Mouse (Mus musculus) liver, adult (tissue): ENCODE measurements around the gene Fras1.

Experiments used
- GATA4 ChIP-seq: IDR thresholded peaks from 2 replicates; pipeline ENCODE4 v1.6.1; 2014; ENCODE audit warnings: mild to moderate bottlenecking, low read length; ENCODE audit not compliant: insufficient replicate concordance

The Fras1 gene

DNA sequence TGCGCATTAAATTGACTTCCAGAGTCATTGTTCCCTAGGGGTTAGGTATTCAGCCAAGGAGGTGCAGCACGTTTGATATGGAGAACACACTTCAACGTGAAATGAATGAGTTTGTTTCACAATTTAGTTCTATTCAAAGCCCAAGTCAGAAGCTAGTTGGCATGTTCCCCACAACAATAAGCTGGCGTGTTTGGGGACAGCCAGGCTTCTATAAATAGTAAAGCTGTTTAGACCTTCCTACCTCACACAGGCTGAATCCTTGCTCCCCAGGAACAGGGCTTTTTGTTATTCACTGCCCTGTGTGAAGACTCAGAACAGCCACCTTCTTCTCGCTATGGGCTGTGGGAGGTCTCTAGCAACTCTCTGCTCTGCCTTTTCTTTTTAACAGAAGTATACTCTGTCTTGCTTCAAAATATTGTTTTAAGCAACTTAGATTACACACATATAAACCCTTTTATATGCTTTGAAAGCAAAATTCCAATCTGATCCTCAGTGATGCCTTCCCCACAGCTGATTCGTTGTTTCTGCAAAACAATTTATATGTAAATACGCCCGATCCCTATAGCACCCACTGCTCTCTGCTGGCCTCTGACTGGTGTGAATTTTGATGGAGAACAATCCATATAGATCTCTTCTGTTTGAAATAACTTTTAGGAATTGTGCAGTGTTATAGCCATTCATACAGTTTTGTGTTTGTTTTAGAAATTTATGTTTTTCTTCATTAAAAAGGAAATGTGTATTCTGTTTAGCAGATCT lies 184.5 kb downstream of the Fras1 start:
- no peak for TF ChIP-seq GATA4

DNA sequence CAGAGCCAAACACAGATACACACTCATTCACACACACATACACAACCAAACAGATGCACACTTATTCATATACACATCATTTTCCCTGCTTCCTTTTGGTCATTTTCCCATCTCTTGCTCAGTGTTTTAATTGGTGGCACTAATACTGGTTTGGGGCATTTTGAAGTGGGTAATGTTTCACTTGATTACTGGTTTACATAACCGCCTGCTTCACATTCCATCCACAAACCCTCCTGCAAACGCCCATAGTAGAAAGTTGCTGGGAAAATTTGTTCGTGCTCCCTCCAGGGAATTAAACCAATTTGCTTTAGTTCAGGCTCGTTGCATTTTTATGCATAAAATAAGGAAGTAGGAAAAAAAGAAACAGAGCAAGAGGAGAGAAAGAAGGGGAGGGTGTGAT lies 200.8 kb downstream of the Fras1 start:
- TF ChIP-seq GATA4 = no peak

DNA sequence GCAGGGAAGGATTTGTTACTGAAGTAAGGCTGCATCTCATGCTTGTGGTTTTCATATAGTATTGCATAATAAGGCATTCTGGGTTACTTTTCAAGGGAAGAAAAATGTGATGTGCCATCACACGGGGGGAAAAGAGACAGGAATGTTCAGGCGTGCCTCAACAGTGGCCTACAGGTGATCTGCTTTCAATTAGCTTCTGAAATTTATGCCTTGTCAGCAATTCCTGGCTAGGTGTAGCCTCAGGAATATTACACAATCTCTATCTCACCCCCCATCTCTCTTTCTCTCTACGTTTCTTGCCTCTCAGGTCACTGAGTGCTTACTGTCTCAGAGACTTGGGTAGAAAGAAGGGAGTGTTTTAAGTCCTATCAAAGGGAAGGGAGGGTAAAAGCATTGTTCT lies 204.9 kb downstream of the Fras1 start:
- no peak for TF ChIP-seq GATA4

DNA sequence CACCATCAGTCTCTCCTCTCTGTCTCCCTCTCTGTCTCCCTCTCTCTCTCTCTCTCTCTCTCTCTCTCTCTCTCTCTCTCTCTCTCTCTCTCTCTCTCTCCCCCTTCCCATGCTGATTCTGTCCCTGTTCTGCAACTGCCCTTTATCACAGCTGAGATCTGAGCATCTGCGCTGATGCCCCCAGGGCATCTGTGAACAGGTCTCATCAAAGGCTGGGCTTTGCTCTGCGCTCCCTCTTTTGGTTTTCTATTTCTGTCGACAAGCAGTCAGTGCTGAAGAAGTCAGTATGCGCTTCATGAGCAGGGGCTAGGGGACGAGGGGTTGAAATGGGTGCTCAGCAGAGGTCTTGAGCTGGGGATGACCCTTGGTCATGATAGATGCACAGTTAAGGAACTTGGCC lies 206.2 kb downstream of the Fras1 start:
- TF ChIP-seq GATA4 = no peak

DNA sequence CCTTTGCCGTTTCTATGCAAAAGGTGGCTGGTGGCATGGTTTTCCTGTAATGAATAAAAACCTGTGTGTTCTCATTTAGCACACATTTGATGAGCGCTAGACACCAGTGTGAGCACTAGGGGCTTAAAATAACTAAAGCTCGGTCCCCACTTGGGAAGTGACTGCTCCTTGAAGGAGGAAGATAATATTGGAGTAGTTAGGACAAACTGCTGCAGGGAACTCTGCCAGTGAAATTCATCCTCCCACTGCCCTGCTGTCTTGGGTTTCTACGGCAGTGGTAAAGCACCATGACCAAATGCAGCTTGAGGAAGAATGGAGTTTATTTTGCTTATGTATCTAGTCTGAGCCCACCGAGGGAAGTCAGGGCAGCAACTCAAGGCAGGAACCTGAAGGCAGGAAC lies 211.0 kb downstream of the Fras1 start:
- no peak for TF ChIP-seq GATA4

DNA sequence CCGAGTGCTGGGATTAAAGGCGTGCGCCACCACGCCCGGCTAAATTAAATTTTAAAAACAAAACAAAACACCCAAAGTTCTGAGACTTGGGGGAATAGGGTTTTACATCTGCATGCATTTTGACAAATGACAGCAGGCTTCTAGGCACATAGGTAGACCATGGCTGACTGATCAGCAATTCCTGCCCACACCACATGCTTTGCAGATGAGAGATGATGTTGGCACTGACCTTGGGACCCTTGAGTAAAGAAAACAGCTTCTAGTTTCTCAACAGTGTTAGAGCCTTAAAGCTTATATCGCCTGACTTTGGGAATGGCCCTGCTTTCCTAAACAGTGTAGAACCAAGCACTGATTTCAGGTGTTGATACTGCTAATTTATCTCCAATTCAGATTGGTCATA lies 216.9 kb downstream of the Fras1 start:
- no peak for TF ChIP-seq GATA4

DNA sequence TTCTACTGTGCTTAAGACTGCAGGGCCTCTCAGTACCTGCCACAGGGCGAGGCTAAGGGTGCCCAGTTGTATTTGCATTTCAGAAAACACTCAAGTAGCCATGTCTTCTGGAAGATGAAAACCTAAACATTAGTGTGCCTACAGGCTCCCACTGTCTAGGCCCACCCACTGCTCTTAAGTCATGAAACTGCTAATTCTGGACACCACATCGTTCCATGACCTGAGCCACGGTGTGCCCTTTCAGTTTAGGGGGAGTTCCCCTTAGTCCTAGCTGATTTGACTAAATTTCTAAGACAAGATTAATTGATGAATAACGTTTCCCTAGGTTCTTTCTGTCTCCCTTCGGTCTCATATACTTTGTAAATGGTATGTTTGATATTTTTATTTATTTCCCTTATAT lies 222.0 kb downstream of the Fras1 start:
- no peak for TF ChIP-seq GATA4

DNA sequence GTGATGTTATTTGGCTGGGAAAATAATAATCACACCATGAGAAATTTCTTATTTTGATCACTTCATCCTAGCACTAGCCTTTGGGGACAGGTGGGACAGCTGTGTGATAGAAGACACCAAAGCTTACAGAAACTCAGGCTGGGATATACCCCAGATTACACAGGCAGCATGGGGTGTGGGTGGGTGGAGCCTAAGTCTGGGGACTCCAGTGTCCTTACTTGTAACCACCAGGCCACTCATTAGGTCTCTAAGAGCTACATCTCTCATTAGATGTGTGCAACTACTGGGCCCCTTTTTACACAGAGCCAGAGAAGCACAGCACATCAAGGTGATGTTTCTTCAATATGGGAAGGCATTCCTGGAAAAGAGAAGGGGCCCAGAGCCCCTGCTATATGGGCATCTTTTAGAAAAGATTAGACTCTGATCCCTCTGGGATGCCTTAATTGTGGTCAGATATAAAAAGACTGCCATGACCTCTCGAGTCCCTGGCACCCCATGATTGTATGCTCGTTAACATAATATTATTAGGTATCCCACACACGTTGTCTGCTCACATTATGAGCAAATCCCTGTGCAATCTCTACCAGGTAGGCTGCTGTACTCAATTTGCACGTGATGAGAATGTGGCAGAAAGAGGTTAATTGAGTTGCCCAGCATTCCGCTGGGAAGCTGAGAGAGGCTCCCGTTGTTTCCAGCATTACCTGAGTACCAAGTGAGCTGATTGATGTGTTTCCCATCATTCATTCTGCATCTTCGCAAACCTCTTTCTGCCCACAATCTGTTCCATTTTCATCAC lies 230.4 kb downstream of the Fras1 start:
- no peak for TF ChIP-seq GATA4

DNA sequence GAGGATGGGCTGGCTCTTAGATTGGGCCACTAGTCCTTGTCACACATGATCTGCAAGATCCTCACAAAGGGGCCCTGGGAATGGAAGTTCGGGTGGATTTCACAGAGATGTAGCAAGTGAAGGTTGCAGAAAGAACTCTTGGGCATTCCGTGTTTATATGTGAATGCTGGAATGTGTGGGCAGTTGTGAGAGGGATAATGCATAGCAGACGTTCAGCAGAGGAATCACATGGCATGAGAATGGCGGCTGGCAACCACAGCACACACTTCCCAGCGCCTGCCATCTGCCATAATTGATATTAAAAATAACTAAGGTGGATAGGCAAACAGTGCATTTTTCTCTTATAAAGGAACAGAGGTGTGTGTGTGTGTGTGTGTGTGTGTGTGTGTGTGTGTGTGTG lies 234.3 kb downstream of the Fras1 start:
- TF ChIP-seq GATA4 = no peak

DNA sequence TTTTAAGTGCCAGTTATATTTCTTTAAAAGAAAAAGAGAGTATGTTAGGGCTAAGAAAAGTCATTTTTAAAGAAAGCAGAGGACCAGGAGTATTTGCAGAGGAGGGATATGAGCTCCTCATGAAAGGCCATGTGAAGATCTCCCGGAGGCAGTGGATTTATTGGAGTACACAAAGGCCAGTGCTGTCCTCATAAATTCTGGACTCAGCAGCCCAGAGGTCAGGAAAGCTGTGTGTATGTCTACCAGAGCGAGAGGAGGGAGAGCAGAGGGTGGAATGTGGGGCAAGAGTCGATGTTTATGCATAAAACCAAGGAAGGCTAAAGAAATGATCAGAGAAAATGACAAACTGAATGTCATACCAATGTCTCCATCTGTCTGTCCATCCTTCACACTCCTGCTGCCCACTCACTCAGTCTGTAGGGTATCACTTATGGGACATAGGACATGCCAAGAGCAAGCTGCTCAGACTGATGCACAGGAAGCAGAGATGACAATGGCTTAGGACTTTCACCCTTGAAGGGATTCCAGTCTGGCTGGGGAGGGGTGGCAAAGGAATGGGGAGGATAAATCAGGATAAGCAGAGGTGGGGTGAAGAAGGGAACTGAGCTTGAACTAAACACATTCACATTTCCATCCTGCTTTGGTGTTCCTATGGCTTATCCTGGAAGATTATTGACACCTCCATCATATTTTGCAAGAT lies 235.0 kb downstream of the Fras1 start:
- TF ChIP-seq GATA4 = no peak

DNA sequence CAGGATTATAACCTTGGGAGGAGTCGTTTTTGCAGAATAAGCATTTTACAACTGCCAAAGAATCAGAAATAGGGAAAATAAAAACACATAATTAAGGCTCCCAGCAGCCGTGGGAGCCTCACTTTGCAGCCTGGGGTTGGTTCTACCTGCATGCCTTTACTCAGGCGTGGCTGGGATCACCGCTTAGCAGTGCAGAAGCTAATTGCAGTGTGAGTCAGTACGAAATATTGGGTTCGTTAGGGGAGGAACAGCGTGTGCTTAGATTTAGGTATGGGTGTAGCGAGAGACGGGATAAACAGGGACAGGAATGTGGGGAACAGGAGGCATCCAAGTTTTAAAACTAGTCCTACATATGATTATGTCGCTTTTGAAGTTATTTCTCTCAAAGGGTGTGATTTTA lies 238.3 kb downstream of the Fras1 start:
- TF ChIP-seq GATA4 = no peak

DNA sequence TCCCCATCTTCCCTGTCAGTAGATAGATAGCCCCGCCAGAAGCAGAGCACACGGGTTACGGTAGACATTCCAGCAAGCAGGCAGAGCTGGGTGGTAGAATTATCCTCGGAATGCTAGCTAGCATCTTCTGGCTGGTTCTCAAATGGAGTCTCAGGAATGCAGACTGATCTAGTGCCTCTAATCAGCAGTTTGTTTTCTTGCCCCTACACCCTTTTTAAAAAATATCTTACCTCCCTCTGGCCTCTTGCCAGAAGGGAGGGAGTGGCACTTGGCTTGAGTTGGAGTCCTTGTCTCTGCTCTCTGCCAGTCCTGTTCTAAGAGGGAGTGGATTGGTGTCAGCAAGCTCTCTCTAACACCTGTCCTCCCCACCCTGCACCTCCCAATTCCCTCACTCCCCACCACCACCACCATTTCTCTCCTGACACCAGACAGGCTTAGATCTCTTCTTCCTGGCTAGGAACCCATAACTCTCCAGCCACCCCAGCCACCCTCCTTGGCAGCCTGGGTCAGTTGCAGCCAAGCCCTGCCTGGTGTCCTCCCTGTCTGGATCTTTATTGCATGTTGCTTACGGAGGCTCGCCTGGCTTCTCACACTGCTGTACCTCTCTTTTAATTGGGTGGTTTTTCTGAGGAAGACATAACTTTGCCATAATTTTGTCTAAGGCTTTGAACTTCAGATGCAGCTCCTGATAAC lies 243.3 kb downstream of the Fras1 start:
- no peak for TF ChIP-seq GATA4

DNA sequence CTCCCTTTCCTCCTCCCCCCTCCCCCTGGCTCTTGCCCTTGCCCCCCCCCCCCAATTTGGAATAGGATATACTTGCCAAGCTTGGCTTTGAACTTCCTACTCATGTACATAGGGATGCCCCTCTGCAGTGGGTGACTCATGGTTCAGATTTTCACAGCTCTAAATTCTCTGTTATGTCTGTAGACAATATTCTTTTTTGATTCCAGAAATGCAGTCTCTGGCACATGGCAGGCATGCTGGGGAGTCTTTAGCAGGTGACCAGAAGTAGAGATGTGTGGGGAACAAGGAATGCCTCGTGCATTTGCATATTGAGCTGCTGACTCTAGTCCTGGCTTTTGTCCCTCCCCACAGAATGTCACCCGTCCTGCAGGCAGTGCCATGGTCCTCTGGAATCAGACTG lies 244.3 kb downstream of the Fras1 start:
- TF ChIP-seq GATA4 = no peak

DNA sequence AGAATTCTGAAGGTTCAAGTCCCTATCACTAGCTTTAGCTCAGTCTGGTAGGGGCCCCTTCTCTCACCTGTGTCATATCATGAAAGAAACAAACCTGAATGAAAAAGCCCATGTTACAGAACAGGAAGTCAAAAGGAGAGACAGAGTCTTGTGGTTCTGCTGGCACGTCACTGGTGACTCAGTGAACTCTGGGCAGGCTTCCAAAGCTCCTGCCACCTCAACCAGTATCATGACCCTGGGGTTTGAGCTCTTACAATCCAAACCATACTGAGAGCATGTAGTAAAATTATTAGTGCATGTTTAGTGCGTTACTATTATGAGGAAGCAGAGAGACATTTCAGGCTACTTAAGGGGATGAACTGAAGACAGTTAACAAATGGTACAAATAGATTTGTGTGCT lies 246.5 kb downstream of the Fras1 start:
- TF ChIP-seq GATA4 = no peak

DNA sequence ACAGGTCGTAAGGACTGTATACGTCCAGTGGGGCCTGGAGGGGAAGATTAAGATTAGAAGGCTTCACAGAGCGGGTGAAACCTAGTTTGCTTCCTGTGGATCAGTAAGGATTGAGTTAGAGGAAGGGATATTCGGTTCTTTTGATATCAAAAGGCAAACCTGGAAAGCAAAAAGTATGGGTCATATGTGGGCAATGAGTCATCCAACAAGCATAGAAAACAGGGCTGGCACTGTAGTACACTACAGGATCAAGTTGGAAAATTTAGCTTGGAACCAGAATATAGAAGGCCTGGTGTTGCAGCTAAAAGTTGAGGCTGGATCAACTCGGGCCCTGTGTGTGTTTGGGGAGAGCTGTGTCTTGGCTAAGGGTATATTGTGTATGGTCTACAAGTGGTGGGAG lies 246.9 kb downstream of the Fras1 start:
- TF ChIP-seq GATA4 = no peak
